Mouse (Mus musculus): Measurements from ENCODE around the gene Tmem214. TPM values are rescaled to one million over a fixed set of nuclear protein-coding genes. Genes with fewer than 3 reads are reported as not detected.

Tmem214 gene
- polyA plus RNA-seq, 1 experiment from 2014 or later, result 93.7 TPM

Other genes with a start within 250 kb of the Tmem214 start
- gene Slc35f6, start 220.1 kb upstream of the Tmem214 start, polyA plus RNA-seq (2015; fragmentation: Nextera tagmentation; extraction: Ambion mirVana), result 34.0 and 35.2 TPM in 2 replicates
- gene Cenpa, start 201.2 kb upstream of the Tmem214 start, polyA plus RNA-seq (2015; fragmentation: Nextera tagmentation; extraction: Ambion mirVana), result 161 and 175 TPM in 2 replicates
- 6.8 and 7.2 TPM in 2 replicates for gene Dpysl5, start 156.4 kb upstream of the Tmem214 start, polyA plus RNA-seq (2015; fragmentation: Nextera tagmentation; extraction: Ambion mirVana)
- 15.1 and 20.0 TPM in 2 replicates for gene Mapre3, start 53.4 kb upstream of the Tmem214 start, polyA plus RNA-seq (2015; fragmentation: Nextera tagmentation; extraction: Ambion mirVana)
- gene Agbl5, start 20.7 kb downstream of the Tmem214 start, polyA plus RNA-seq (2015; fragmentation: Nextera tagmentation; extraction: Ambion mirVana), result 16.7 and 18.4 TPM in 2 replicates
- gene Ost4, start 39.8 kb downstream of the Tmem214 start, polyA plus RNA-seq (2015; fragmentation: Nextera tagmentation; extraction: Ambion mirVana), result 434 and 465 TPM in 2 replicates
- gene Emilin1, start 45.4 kb downstream of the Tmem214 start, polyA plus RNA-seq (2015; fragmentation: Nextera tagmentation; extraction: Ambion mirVana), result 245 and 257 TPM in 2 replicates
- 28.8 and 31.8 TPM in 2 replicates for gene Khk, start 53.4 kb downstream of the Tmem214 start, polyA plus RNA-seq (2015; fragmentation: Nextera tagmentation; extraction: Ambion mirVana)
- 12.3 and 14.3 TPM in 2 replicates for gene Cgref1, start 77.6 kb downstream of the Tmem214 start, polyA plus RNA-seq (2015; fragmentation: Nextera tagmentation; extraction: Ambion mirVana)
- 131 and 154 TPM in 2 replicates for gene Preb, start 92.3 kb downstream of the Tmem214 start, polyA plus RNA-seq (2015; fragmentation: Nextera tagmentation; extraction: Ambion mirVana)
- 0.99 and 1.1 TPM in 2 replicates for gene Tcf23, start 100.7 kb downstream of the Tmem214 start, polyA plus RNA-seq (2015; fragmentation: Nextera tagmentation; extraction: Ambion mirVana)
- 163 and 167 TPM in 2 replicates for gene Atraid, start 180.3 kb downstream of the Tmem214 start, polyA plus RNA-seq (2015; fragmentation: Nextera tagmentation; extraction: Ambion mirVana)
- 9.5 and 10.3 TPM in 2 replicates for gene Slc5a6, start 180.9 kb downstream of the Tmem214 start, polyA plus RNA-seq (2015; fragmentation: Nextera tagmentation; extraction: Ambion mirVana)
- 26.0 and 26.8 TPM in 2 replicates for gene Cad, start 186.8 kb downstream of the Tmem214 start, polyA plus RNA-seq (2015; fragmentation: Nextera tagmentation; extraction: Ambion mirVana)
- not detected in 2 replicates for gene Dnajc5g, start 238.3 kb downstream of the Tmem214 start, polyA plus RNA-seq (2015; fragmentation: Nextera tagmentation; extraction: Ambion mirVana)
- 0.25 and 0.30 TPM in 2 replicates for gene Slc30a3, start 240.2 kb downstream of the Tmem214 start, polyA plus RNA-seq (2015; fragmentation: Nextera tagmentation; extraction: Ambion mirVana)
- gene Trim54, start 248.7 kb downstream of the Tmem214 start, polyA plus RNA-seq (2015; fragmentation: Nextera tagmentation; extraction: Ambion mirVana), result 5.9 TPM in 1 of 2 replicates, not detected in the other